Mouse (Mus musculus): ENCODE results near the gene Mpig6b.

Gene Mpig6b

GRCm38 (mm10) chr17:35066084-35066483, at the start of gene Mpig6b:
Gene Mpig6b (minus strand): TSS chr17:35066184.
- no peak for DNase-seq (ENCODE audit: low spot score in 2 of 2)

- DNase-seq (ENCODE audit: low spot score in 2 of 2) = peak; percentile 34 to 45
These were observed 49.3 kb upstream of the Mpig6b start, which contains the start of gene Ly6g5b for GRCm38 (mm10) chr17:35115046-35116019. Gene Ly6g5b (minus strand): TSS chr17:35115428.

- no peak for DNase-seq (ENCODE audit: low spot score in 2 of 2)
These were observed 45.8 kb upstream of the Mpig6b start for GRCm38 (mm10) chr17:35111774-35112173.

- DNase-seq (ENCODE audit: low spot score in 2 of 2) = no peak
These were observed 42.1 kb upstream of the Mpig6b start, which contains the start of gene Ly6g5c for GRCm38 (mm10) chr17:35108097-35108496. Gene Ly6g5c (plus strand): TSS chr17:35108279.

- DNase-seq (ENCODE audit: low spot score in 2 of 2) = no peak
These were observed 40.5 kb upstream of the Mpig6b start for GRCm38 (mm10) chr17:35106522-35106921.

- peak; percentile 27 to 39 for DNase-seq (ENCODE audit: low spot score in 2 of 2)
These were observed 39.9 kb upstream of the Mpig6b start for GRCm38 (mm10) chr17:35105740-35106389.

- DNase-seq (ENCODE audit: low spot score in 2 of 2) = peak; percentile 26 to 52
These were observed 38.8 kb upstream of the Mpig6b start for GRCm38 (mm10) chr17:35104754-35105153.

GRCm38 (mm10) chr17:35104079-35104478, 38.1 kb upstream of the Mpig6b start:
- no peak for DNase-seq (ENCODE audit: low spot score in 2 of 2)

- peak; percentile 19 to 44 for DNase-seq (ENCODE audit: low spot score in 2 of 2)
These were observed 37.3 kb upstream of the Mpig6b start for GRCm38 (mm10) chr17:35103221-35103690.

- DNase-seq (ENCODE audit: low spot score in 2 of 2) = no peak
These were observed 36.3 kb upstream of the Mpig6b start for GRCm38 (mm10) chr17:35102299-35102698.

GRCm38 (mm10) chr17:35101161-35101560, 35.2 kb upstream of the Mpig6b start:
- no peak for DNase-seq (ENCODE audit: low spot score in 2 of 2)

GRCm38 (mm10) chr17:35100196-35100765, 34.3 kb upstream of the Mpig6b start:
- DNase-seq (ENCODE audit: low spot score in 2 of 2) = no peak

- DNase-seq (ENCODE audit: low spot score in 2 of 2) = no peak
These were observed 31.2 kb upstream of the Mpig6b start for GRCm38 (mm10) chr17:35097164-35097655.

- no peak for DNase-seq (ENCODE audit: low spot score in 2 of 2)
These were observed 30.6 kb upstream of the Mpig6b start for GRCm38 (mm10) chr17:35096597-35096996.

GRCm38 (mm10) chr17:35094475-35095365, 28.7 kb upstream of the Mpig6b start:
- no peak for DNase-seq (ENCODE audit: low spot score in 2 of 2)

- DNase-seq (ENCODE audit: low spot score in 2 of 2) = no peak
These were observed 26.6 kb upstream of the Mpig6b start for GRCm38 (mm10) chr17:35092403-35093198.

- peak; percentile 51 to 61 for DNase-seq (ENCODE audit: low spot score in 2 of 2)
These were observed 24.4 kb upstream of the Mpig6b start for GRCm38 (mm10) chr17:35090166-35090932.

- DNase-seq (ENCODE audit: low spot score in 2 of 2) = peak; percentile 94
These were observed 23.1 kb upstream of the Mpig6b start, which contains the start of gene Abhd16a for GRCm38 (mm10) chr17:35088825-35089644. Gene Abhd16a (plus strand): TSS chr17:35089263.
